Mouse (Mus musculus): ENCODE results near the gene Mcat.
"Not testable (repeated sequence)": the region's sequence is repeated elsewhere in the genome, so short reads cannot be mapped to it uniquely, and the experiment has no call there.

Mcat gene

DNA sequence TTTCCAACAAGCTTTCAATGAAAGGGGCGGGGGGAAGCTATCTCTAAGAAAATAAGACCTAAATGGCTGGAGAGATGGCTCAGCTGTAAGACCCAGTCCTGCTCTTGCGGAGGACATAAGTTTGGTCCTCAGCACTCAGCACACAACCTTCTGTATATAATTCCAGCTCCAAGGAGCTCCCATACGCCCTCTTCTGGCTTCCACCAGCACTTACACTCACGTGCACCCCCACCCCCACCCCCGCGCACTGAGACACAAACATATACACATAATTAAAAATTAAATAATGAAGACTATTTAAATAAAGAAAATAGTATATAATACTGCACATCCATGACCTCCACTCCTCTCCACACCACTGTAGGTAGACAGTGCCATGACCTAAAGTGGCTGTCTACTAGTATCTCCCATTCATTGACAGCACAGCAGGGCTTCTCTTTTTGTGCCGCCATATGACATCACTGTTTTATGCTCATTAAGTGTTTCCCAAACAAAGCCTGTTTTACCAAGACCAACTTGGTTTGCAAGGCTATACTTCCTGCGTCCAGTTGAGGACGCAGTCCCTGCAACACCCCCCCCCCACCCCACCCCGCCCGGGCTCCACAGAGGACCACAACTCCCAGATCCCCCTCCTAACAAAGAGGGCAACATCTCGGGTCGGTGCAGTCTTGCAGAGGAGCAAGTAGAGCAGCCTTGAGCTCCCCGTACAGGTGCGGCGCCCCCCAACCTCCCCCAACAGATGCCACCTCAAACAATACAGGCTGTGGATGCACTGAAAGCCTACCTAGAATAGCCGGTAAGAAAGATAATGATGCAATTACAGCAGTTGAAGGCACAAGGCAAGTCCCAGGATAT, 53.4 kb downstream of the Mcat start:
- DNase-seq (ENCODE audit: low spot score), result no peak

GRCm38 (mm10) chr15:83501483-83501882, 62.1 kb downstream of the Mcat start:
- not testable (repeated sequence) for DNase-seq (ENCODE audit: low spot score)

- DNase-seq (ENCODE audit: low spot score), result peak; percentile 34
Observed at GRCm38 (mm10) chr15:83500352-83500751, 63.2 kb downstream of the Mcat start.

- DNase-seq (ENCODE audit: low spot score), result no peak
Observed at GRCm38 (mm10) chr15:83499211-83499755, 64.3 kb downstream of the Mcat start.

DNA sequence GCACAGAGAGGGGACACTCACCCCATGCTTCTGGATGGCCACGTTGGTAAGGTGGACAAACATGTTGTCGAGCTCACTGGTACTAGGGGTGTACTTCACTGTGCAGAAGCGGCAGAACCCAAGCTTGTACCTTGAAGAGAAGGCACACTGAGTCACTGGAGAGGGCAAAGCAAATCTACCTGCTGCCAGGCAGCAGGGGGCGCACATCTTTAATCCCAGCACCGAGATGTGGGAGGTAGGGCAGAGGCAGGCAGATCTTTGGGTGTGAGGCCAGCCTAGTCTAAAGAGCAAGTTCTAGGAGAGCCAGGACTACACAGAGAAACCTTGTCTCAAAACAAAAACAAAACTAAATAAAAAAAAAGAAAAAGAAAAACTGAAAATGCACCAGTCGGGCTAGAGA, 66.3 kb downstream of the Mcat start:
- no peak for DNase-seq (ENCODE audit: low spot score)

Data from adipocyte (in vitro differentiated cells).